Mouse (Mus musculus) hindbrain, embryonic 11.5 days (tissue): ENCODE data around the gene Slc25a48. TPM values are rescaled to one million over a fixed set of nuclear protein-coding genes. Genes with fewer than 3 reads are reported as not detected.

Experiments used
- ATAC-seq: fragments of 200-750 bp; cut with Nextera tagmentation; 2 replicates; pipeline ENCODE4 v1.8.0; 2017; ENCODE audit warnings: mild to moderate bottlenecking, moderate TSS enrichment, moderate library complexity; ENCODE audit not compliant: low FRiP score
- DNase-seq: peaks from one replicate; pipeline ENCODE4 v3.0.0-alpha.2; 2015; ENCODE audit warnings: low spot score
- H3K27ac ChIP-seq: fragments of 300-500 bp; sonication (generic); 2 replicates; pipeline ENCODE4 v1.5.1; 2014; ENCODE audit warnings: mild to moderate bottlenecking, low read depth, low read length
- H3K27me3 ChIP-seq: fragments of 300-500 bp; sonication (generic); 2 replicates; pipeline ENCODE4 v1.6.1; 2014; ENCODE audit warnings: mild to moderate bottlenecking, low read length, moderate library complexity, mixed read lengths; ENCODE audit not compliant: control insufficient read depth, insufficient read depth
- H3K36me3 ChIP-seq: fragments of 300-500 bp; sonication (generic); 2 replicates; pipeline ENCODE4 v1.6.1; 2014; ENCODE audit warnings: mild to moderate bottlenecking, low read length, moderate library complexity, mixed read lengths; ENCODE audit not compliant: control insufficient read depth, insufficient read depth
- H3K4me1 ChIP-seq: fragments of 300-500 bp; sonication (generic); replicated peaks from 2 replicates; pipeline ENCODE4 v1.6.1; 2014; ENCODE audit warnings: low read length, mixed read lengths; ENCODE audit not compliant: control insufficient read depth, insufficient read depth
- H3K4me2 ChIP-seq: fragments of 300-500 bp; sonication (generic); replicated peaks from 2 replicates; pipeline ENCODE4 v1.6.1; 2014; ENCODE audit warnings: mild to moderate bottlenecking, low read depth, low read length
- H3K4me3 ChIP-seq: fragments of 300-500 bp; sonication (generic); 2 replicates; pipeline ENCODE4 v1.5.1; 2014; ENCODE audit warnings: low read depth, low read length
- H3K9ac ChIP-seq: fragments of 300-500 bp; sonication (generic); 2 replicates; pipeline ENCODE4 v1.6.1; 2014; ENCODE audit warnings: low read depth, low read length
- H3K9me3 ChIP-seq: fragments of 300-500 bp; sonication (generic); 2 replicates; pipeline ENCODE4 v1.6.1; 2016; ENCODE audit warnings: low read length; ENCODE audit not compliant: control insufficient read depth
- WGBS: fragments of 180-500 bp; shearing (Covaris S2); extraction: QIAGEN DNeasy Blood & Tissue Kit; methylation state at CpG from one replicate; pipeline ENCODE4 v1.1.7; 2014; 5-methylcytosine and 5-hydroxymethylcytosine counted together
- polyA plus RNA-seq: library from polyadenylated mRNA; unstranded; fragments of >200 nt; fragmentation: Nextera tagmentation; extraction: Ambion mirVana; gene quantifications from 2 replicates; pipeline ENCODE4 v1.2.1, GENCODE M21; 2014

The Slc25a48 gene
- polyA plus RNA-seq, 1 experiment from 2014 or later = 0.05 TPM

- Histone ChIP-seq H3K4me3 (no peak overlapping the region), H3K9ac (no peak overlapping the region), H3K4me1 (no peaks in the 10 kb centered on the region), H3K36me3 (no peaks in the 10 kb centered on the region), H3K27me3 (no peaks in the 10 kb centered on the region), H3K9me3 (no peaks in the 10 kb centered on the region), H3K27ac (no peak overlapping the region), H3K4me2 (no peak overlapping the region)
- WGBS = 80% methylated on average over 6 of the region's 6 CpGs
- no peak for ATAC-seq
- DNase-seq = no peak
Measured at GRCm38 (mm10) chr13:56478027-56478426, 39.9 kb downstream of the Slc25a48 start.

DNA sequence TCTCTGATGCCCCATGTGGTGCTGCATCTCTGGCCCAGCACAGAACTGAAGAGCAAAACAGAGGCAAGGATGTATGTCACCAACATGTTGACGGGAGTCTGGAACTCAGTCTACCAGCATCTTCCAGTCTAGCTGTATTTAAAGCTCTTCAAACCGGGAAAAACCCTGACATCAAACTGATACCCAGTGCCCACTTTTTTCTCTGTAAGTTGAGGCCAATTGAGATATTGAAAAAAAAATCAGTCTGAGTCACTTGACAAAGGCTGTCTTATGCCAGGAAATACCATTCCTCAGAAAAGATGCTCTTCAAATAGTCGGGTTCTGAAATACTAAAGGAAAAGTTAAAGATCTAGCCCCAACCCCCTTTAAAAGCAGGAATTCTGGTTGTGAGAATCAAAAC lies 44.0 kb downstream of the Slc25a48 start, which contains the start of gene Il9:
Gene Il9 (minus strand): TSS at position 101 of the 400 bp plus-strand sequence.
- H3K27me3 ChIP-seq = no peaks in the 10 kb centered on the region
- 80% methylated on average over 3 of the region's 3 CpGs for WGBS

DNA sequence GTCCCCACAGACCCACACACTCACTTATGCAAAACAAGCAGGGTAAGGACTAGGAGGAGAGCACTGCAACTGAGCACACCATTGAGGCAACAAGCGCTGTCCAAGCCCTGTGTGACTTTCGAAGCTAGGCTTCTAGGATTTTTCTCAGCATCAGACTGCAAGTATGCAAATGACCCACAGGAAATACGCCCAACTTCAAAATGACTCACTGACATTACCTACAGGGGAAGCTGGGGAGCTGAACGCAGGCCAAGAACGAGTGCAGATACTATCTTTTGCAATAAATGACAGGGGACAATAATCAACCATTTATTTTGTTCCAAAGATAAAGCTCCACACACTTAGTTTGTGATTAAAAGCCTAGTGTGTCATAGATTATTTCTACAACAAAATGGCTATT lies 49.9 kb downstream of the Slc25a48 start:
- ATAC-seq (no peak), DNase-seq (no peak)
- H3K27ac ChIP-seq = no peak overlapping the region
- no peak overlapping the region for H3K4me2 ChIP-seq
- no peak overlapping the region for H3K4me3 ChIP-seq
- no peak overlapping the region for H3K9ac ChIP-seq
- 78% methylated on average over 5 of the region's 5 CpGs for WGBS
- no peaks in the 10 kb centered on the region for H3K9me3 ChIP-seq
- no peaks in the 10 kb centered on the region for H3K4me1 ChIP-seq
- no peaks in the 10 kb centered on the region for H3K36me3 ChIP-seq
- H3K27me3 ChIP-seq = no peaks in the 10 kb centered on the region

More for the DNA sequence above, 44.0 kb downstream of the Slc25a48 start, which contains the start of gene Il9:
- no peaks in the 10 kb centered on the region for H3K9me3 ChIP-seq
- H3K27ac ChIP-seq = no peak within 1 kb of the TSS
- ATAC-seq (no peak), DNase-seq (no peak)
- no peak within 1 kb of the TSS for H3K4me3 ChIP-seq
- no peak within 1 kb of the TSS for H3K4me2 ChIP-seq
- H3K4me1 ChIP-seq = no peaks in the 10 kb centered on the region
- no peak within 1 kb of the TSS for H3K9ac ChIP-seq
- H3K36me3 ChIP-seq = no peaks in the 10 kb centered on the region

GRCm38 (mm10) chr13:56494440-56494839 lies 56.3 kb downstream of the Slc25a48 start:
- DNase-seq (no peak), ATAC-seq (no peak)
- Histone ChIP-seq H3K4me2 (no peak overlapping the region), H3K36me3 (no peaks in the 10 kb centered on the region), H3K9ac (no peak overlapping the region), H3K27ac (no peak overlapping the region), H3K4me1 (no peaks in the 10 kb centered on the region), H3K4me3 (no peak overlapping the region), H3K9me3 (0 out of 2 replicates have a peak, but pooled peaks cover 2% of the 10 kb centered on the region), H3K27me3 (no peaks in the 10 kb centered on the region)
- 38% methylated on average over 3 of the region's 3 CpGs for WGBS

- Histone ChIP-seq H3K27me3 (no peaks in the 10 kb centered on the region), H3K27ac (no peak overlapping the region), H3K9ac (no peak overlapping the region), H3K4me3 (no peak overlapping the region), H3K9me3 (0 out of 2 replicates have a peak, but pooled peaks cover 2% of the 10 kb centered on the region), H3K4me2 (no peak overlapping the region), H3K36me3 (no peaks in the 10 kb centered on the region), H3K4me1 (no peaks in the 10 kb centered on the region)
- ATAC-seq = no peak
- 69% methylated on average over 3 of the region's 3 CpGs for WGBS
- no peak for DNase-seq
Measured at GRCm38 (mm10) chr13:56500132-56500531, 62.0 kb downstream of the Slc25a48 start.

DNA sequence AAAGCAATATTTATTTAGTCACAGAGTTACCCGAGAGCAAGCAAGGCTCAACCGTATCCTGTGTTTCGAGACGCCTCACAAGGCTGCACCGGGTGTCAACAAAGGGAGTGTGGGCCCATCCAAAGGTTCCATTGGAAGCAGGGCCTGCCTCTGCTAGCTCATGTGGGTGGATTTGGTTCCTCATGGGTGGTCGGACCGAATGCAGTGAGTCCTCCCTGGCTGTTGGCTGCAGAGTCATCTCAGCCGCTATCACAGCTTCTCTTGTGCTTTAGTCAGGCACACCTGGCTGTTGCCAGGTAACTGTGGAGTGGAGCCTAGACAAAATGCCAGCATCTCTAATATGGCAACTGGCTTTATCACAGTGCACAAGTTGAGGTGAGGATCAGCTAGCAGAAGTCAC lies 62.5 kb downstream of the Slc25a48 start:
- Histone ChIP-seq H3K4me3 (no peak overlapping the region), H3K4me1 (no peaks in the 10 kb centered on the region), H3K9me3 (0 out of 2 replicates have a peak, but pooled peaks cover 2% of the 10 kb centered on the region), H3K4me2 (no peak overlapping the region), H3K27ac (no peak overlapping the region), H3K27me3 (no peaks in the 10 kb centered on the region), H3K9ac (no peak overlapping the region), H3K36me3 (no peaks in the 10 kb centered on the region)
- ATAC-seq (no peak), DNase-seq (no peak)
- WGBS = 91% methylated on average over 8 of the region's 8 CpGs

DNA sequence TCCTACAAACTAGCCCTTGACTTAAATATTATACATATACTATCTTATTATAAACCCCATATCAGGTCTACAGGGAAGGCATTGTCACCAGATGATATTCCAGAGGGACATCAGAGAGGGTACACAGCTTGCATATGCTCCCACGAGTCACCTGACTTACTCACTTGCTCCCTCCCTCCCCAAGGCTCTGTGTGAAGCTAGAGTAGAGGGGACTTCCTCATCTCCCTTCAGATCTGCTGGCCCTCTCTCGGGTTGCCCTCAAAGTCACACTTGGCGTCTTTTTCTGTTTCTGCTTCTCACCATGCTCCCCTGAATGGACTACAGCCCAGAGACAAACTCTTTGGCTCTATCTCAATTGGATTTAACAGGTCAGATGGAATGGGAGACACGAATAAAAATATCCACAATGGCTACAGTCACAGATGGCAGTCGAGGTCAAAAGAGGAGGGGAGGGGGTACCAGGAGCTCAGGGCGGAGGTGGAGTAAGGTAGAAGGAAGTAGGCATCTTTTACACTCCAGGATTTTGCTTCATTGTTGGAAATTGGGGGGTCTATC lies 63.8 kb downstream of the Slc25a48 start:
- no peaks in the 10 kb centered on the region for H3K27me3 ChIP-seq
- DNase-seq = no peak
- H3K9me3 ChIP-seq = 0 out of 2 replicates have a peak, but pooled peaks cover 2% of the 10 kb centered on the region
- no peak overlapping the region for H3K27ac ChIP-seq
- H3K36me3 ChIP-seq = no peaks in the 10 kb centered on the region
- no peak for ATAC-seq
- no peaks in the 10 kb centered on the region for H3K4me1 ChIP-seq
- no peak overlapping the region for H3K9ac ChIP-seq
- H3K4me2 ChIP-seq = no peak overlapping the region
- H3K4me3 ChIP-seq = no peak overlapping the region
- 75% methylated on average over 6 of the region's 6 CpGs for WGBS

DNA sequence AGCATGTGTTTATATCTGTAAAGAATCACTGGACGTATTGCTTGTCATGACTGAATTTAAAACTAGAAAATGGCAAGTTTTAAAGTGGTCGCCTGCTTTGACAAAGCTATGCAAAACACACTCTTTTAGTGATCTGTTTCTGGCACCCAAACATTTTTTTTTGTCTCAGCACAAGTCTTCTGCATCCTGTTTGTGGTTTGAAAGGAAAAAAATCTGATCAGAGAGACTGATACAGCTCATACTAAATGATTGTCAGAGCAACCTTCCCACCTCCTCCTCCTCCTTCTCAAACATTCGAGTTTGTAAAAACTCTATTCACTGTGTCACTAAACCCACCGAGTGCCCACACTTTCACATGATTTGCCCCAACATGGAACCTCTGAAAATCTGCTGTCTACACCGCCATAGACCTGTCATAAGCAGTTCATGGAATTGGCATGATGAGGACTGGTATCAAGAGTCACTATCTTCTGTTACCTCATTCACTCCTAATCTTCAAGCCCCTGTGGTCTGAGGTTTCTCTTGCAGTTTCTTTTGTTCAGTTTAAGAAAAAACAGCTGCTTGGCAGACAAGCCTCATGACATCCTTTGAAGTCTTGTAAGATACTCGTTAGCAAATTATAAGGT lies 68.8 kb downstream of the Slc25a48 start:
- no peak overlapping the region for H3K9ac ChIP-seq
- ATAC-seq (no peak), DNase-seq (no peak)
- no peak overlapping the region for H3K27ac ChIP-seq
- no peak overlapping the region for H3K4me2 ChIP-seq
- no peaks in the 10 kb centered on the region for H3K9me3 ChIP-seq
- H3K36me3 ChIP-seq = no peaks in the 10 kb centered on the region
- no peaks in the 10 kb centered on the region for H3K4me1 ChIP-seq
- 87% methylated on average over 6 of the region's 6 CpGs for WGBS
- no peak overlapping the region for H3K4me3 ChIP-seq
- no peaks in the 10 kb centered on the region for H3K27me3 ChIP-seq

DNA sequence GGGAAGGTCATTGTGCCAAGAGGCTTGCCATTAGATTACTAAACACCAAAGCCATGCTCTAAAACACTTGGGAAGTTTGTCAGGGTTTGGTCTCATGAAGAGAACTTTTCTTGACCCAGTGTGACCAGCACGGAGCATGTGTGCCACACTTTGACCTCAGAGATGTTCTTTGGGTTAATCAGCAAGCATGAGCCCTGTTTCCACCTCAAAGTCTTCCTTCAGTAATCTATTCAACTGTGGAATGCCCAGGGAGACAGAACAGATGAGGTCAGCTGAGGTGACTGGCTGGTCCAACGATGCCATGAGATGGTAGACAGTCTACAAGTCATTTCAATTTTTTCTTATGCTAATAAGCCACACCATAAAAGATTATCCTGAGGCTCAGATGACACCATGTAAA lies 71.6 kb downstream of the Slc25a48 start:
- ATAC-seq = no peak
- H3K27ac ChIP-seq = no peak overlapping the region
- no peak for DNase-seq
- no peak overlapping the region for H3K4me2 ChIP-seq
- H3K36me3 ChIP-seq = no peaks in the 10 kb centered on the region
- H3K27me3 ChIP-seq = no peaks in the 10 kb centered on the region
- H3K9me3 ChIP-seq = no peaks in the 10 kb centered on the region
- no peak overlapping the region for H3K9ac ChIP-seq
- 76% methylated on average over 2 of the region's 2 CpGs for WGBS
- no peaks in the 10 kb centered on the region for H3K4me1 ChIP-seq
- H3K4me3 ChIP-seq = no peak overlapping the region
